Mouse (Mus musculus) layer of hippocampus, adult 8-10 months (tissue): ENCODE results near the gene Kiss1r. TPM values are rescaled to one million over a fixed set of nuclear protein-coding genes. Genes with fewer than 3 reads are reported as not detected.

ENCODE experiments used
- DNase-seq, 2 experiments: peaks; one replicate each; pipeline ENCODE4 v3.0.0; 2022; ENCODE audit warnings: low spot score in 2 of 2
- total RNA-seq, 4 experiments: library from RNA; stranded (reverse); gene quantifications; 2 replicates each; pipeline ENCODE4 v1.2.4; 2022

Kiss1r gene
- total RNA-seq, 4 experiments from 2014 or later, result 6.3 to 8.3 (median 7.6) TPM

DNA sequence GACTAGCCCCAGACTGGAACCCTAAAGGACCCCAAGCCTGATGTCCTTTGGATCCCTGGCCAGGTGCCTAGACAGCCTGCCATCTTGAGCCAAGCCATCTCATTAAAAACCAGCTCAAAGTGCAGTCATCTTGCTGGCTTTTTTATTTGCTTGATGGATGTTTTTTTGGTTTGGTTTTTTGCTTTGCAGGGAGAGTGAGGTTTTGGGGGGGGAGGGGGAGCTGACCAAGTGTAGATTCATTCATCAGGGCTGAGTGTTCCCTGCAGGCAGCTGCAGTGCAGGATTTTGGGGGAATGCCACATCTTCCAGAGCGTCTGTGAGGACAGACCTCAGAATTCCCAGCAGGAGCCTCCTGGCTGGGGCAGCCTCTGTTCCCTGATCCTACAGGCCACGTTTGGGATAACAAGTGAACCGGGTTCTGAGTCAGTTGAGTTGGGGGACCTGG, 52.4 kb downstream of the Kiss1r start:
- no peak for DNase-seq

DNA sequence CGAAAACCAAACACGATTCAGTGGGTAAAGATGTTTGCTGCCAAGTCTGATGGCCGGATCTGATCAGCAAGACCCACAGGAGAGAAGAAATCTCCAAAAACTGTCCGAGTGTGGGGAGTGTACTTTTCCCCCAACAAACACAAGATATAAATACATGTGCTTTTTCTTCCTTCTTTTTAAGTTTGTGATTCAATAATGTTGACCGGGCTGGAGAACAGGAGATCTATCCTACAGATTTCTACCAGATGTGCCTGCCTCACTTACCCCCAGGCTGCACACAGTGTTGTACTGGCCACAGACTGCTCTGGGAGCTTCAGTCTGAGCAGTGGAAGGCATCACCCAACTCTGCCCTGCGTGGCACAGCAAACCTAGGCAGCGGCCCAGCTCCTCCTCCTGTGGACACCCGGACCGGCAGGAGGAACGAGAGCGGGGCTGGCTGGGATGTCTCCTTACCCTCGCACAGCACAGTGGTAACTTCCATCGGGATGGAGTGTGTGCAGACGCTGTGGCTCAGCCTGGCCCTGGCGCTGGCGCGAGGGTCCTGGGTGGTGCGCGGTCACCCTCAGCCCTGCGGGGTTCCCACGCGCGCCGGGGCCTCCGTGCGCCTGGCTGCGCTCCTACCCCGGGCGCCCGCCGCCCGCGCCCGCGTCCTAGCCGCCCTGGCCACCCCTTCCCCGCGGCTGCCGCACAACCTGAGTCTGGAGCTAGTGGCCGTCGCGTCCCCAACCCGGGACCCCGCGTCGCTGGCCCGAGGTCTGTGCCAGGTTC, 53.8 kb downstream of the Kiss1r start, which contains the start of gene Grin3b:
Gene Grin3b (plus strand): TSS at position 301 of the 768 bp plus-strand sequence.
- DNase-seq, result no peak

DNA sequence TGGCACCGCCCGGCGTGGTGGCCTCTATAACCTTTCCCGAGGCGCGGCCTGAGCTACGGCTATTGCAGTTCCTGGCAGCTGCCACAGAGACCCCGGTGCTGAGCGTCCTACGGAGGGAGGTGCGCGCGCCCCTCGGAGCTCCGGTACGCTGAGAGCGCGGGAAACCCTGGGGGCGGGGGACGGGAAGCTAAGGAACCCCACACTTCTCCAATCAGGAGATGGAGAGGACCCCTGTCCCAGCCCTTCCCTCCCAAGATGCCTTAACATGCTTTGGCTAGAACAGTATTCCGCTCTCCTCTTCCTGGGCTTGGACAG, 54.4 kb downstream of the Kiss1r start:
- DNase-seq, result no peak

Other genes with a start within 250 kb of the Kiss1r start
- gene Tpgs1, start 247.6 kb upstream of the Kiss1r start, total RNA-seq, result 10 to 100 TPM; 48.4 to 72.6 (median 64.3) TPM
- 10 to 100 TPM; 57.9 to 67.0 (median 66.1) TPM for gene Cdc34, start 234.8 kb upstream of the Kiss1r start, total RNA-seq
- 1 to 10 TPM; 2.3 to 3.5 (median 3.3) TPM for gene Gzmm, start 228.0 kb upstream of the Kiss1r start, total RNA-seq
- 100 to 1,000 TPM; 515 to 593 (median 535) TPM for gene Bsg, start 212.5 kb upstream of the Kiss1r start, total RNA-seq
- 100 to 1,000 TPM; 120 to 128 (median 121) TPM for gene Hcn2, start 200.3 kb upstream of the Kiss1r start, total RNA-seq
- gene Polrmt, start 170.4 kb upstream of the Kiss1r start, total RNA-seq, result 10 to 100 TPM; 44.5 to 58.2 (median 51.3) TPM
- 1 to 10 TPM; 1.7 to 4.6 (median 2.4) TPM for gene Fgf22, start 161.9 kb upstream of the Kiss1r start, total RNA-seq
- gene Rnf126, start 150.0 kb upstream of the Kiss1r start, total RNA-seq, result 10 to 100 TPM; 72.4 to 82.9 (median 75.8) TPM
- 1 to 10 TPM; 2.2 to 2.9 (median 2.4) TPM for gene Fstl3, start 139.7 kb upstream of the Kiss1r start, total RNA-seq
- under 1 TPM in 3 of 4 experiments, not detected in 1; 0.43 to 0.83 (median 0.50) TPM for gene Prss57, start 126.0 kb upstream of the Kiss1r start, total RNA-seq
- gene Palm, start 123.4 kb upstream of the Kiss1r start, total RNA-seq, result 100 to 1,000 TPM; 244 to 264 (median 260) TPM
- gene Misp, start 96.0 kb upstream of the Kiss1r start, total RNA-seq, result 1 to 10 TPM in 2 of 4 experiments, not detected in 2; 1.6 to 1.9 TPM
- gene Ptbp1, start 62.5 kb upstream of the Kiss1r start, total RNA-seq, result 10 to 100 TPM; 67.7 to 76.4 (median 73.7) TPM
- 1 to 10 TPM; 1.2 to 2.3 (median 1.5) TPM for gene Prtn3, start 42.5 kb upstream of the Kiss1r start, total RNA-seq
- 10 to 100 TPM; 34.6 to 41.0 (median 38.0) TPM for gene Plppr3, start 42.3 kb upstream of the Kiss1r start, total RNA-seq
- gene Elane, start 30.7 kb upstream of the Kiss1r start, total RNA-seq, result not detected
- under 1 TPM in 1 of 4 experiments, not detected in 3; 0.39 TPM for gene Cfd, start 26.1 kb upstream of the Kiss1r start, total RNA-seq
- gene Med16, start 8.0 kb upstream of the Kiss1r start, total RNA-seq, result 10 to 100 TPM; 50.4 to 61.2 (median 57.1) TPM
- gene Gm26602, start 6.1 kb upstream of the Kiss1r start, total RNA-seq, result not detected
- 100 to 1,000 TPM; 340 to 392 (median 347) TPM for gene R3hdm4, start 4.2 kb downstream of the Kiss1r start, total RNA-seq
- gene Arid3a, start 10.1 kb downstream of the Kiss1r start, total RNA-seq, result 10 to 100 TPM in 1 of 4 experiments, 1 to 10 TPM in 3; 6.6 to 11.8 (median 7.5) TPM
- 10 to 100 TPM; 42.9 to 50.8 (median 48.6) TPM for gene Wdr18, start 43.2 kb downstream of the Kiss1r start, total RNA-seq
- gene Grin3b, start 53.7 kb downstream of the Kiss1r start, total RNA-seq, result under 1 TPM in 2 of 4 experiments, not detected in 2; 0.19 to 0.20 TPM
- 100 to 1,000 TPM; 111 to 119 (median 116) TPM for gene Tmem259, start 67.4 kb downstream of the Kiss1r start, total RNA-seq
- 1 to 10 TPM; 5.3 to 9.8 (median 6.6) TPM for gene Cnn2, start 71.6 kb downstream of the Kiss1r start, total RNA-seq
- 10 to 100 TPM; 12.4 to 13.6 (median 13.3) TPM for gene Abca7, start 79.5 kb downstream of the Kiss1r start, total RNA-seq
- gene Arhgap45, start 99.7 kb downstream of the Kiss1r start, total RNA-seq, result 10 to 100 TPM in 2 of 4 experiments, 1 to 10 TPM in 2; 2.8 to 14.1 (median 8.2) TPM
- 10 to 100 TPM; 64.2 to 86.7 (median 75.4) TPM for gene Polr2e, start 122.8 kb downstream of the Kiss1r start, total RNA-seq
- 100 to 1,000 TPM; 433 to 528 (median 468) TPM for gene Gpx4, start 130.2 kb downstream of the Kiss1r start, total RNA-seq
- gene Sbno2, start 188.6 kb downstream of the Kiss1r start, total RNA-seq, result 10 to 100 TPM; 19.9 to 52.8 (median 29.8) TPM
- gene Stk11, start 198.8 kb downstream of the Kiss1r start, total RNA-seq, result 100 to 1,000 TPM in 1 of 4 experiments, 10 to 100 TPM in 3; 94.2 to 111 (median 96.5) TPM
- 100 to 1,000 TPM; 315 to 328 (median 323) TPM for gene Atp5d, start 221.7 kb downstream of the Kiss1r start, total RNA-seq
- 100 to 1,000 TPM; 295 to 345 (median 308) TPM for gene Cbarp, start 223.9 kb downstream of the Kiss1r start, total RNA-seq
- gene Midn, start 231.3 kb downstream of the Kiss1r start, total RNA-seq, result 10 to 100 TPM; 47.2 to 63.6 (median 58.0) TPM
- gene Cirbp, start 249.0 kb downstream of the Kiss1r start, total RNA-seq, result 100 to 1,000 TPM in 2 of 4 experiments, 10 to 100 TPM in 2; 75.7 to 148 (median 96.4) TPM